Mouse (Mus musculus) embryo, embryonic 10.5 days (tissue): Measurements from ENCODE around the gene Clec10a.
"Not testable (repeated sequence)": the region's sequence is repeated elsewhere in the genome, so short reads cannot be mapped to it uniquely, and the experiment has no call there.

Experiments
- DNase-seq: peaks from one replicate; pipeline ENCODE4 v3.0.0-alpha.2; 2015; ENCODE audit warnings: low spot score

Gene Clec10a

DNA sequence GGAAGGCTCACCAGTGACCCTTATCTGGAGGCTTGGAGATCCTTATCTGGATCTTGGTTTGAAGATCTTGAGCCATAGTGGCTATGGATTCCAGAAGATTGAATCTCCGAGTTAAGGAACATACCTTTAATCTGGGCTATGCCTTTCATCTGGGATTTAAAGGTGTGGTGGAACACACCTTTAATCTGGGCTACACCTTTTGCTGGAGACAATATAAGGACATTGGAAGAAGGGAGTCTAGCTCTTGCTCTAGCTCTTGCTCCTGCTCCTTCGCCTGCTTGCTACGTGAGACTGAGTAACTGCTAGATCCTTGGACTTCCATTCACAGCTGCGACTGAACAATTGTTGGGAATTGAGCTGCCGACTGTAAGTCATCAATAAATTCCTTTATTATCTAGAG lies at the start of gene Clec10a:
Gene Clec10a, plus strand, starts transcription at position 301 of the 400 bp plus-strand sequence.
- not testable (repeated sequence) for DNase-seq

DNA sequence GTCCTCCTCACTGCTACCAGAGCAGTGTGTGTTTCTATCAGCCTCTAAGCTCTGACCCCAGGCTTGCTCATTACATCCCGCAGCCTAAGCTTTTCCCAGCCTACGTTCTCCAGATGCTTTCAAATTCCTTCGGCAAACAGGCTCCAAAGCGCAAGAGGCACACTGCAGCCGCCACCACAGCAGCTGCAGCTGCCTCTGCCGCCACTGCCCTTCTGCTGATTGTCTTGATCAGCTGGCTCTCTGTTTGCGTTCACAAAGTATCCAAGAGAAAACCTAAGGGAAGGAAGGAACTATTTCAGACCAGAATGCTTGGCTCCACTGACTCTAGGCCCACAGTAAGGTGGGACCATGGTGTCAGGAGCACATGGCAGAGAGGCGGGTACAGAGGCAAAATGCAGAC lies 48.9 kb upstream of the Clec10a start:
- no peak for DNase-seq

DNA sequence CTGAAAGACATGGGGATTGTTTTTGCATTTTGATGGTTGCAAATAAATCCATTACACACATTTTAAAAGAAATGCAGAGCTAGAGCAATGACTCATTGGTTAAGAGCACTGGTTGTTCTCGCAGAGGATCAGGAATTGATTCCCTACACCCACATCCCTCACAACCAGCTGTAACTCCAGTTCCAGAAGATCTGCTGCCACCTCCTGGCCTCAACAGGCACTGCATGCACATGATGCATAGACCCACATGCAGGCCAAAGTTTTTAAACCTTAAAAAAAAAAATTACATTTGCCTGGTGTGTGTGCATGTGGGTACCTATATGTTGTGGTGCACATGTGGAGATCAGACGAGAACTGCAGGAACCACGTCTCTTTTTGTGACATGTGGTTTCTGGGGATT lies 45.9 kb upstream of the Clec10a start:
- peak; percentile 57 for DNase-seq

DNA sequence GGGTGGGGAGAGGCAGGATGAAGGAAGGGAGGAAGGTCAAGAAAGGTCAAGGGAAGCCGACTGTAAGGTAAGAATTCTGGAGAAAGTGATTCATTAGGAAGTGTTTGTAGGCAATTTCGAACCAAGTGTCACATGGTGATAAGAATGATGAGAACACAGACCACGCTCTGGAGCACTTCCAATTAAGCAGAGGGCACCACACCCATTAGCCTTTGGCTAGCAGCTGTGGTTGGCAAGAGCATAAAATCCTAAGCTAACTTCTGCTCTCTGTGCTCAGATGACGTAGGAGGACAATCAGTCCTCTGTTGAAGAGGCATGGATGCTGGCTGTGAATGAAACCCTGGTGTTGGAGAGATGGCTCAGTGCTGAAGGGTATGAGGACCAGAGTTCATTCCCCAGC lies 41.4 kb upstream of the Clec10a start:
- no peak for DNase-seq

DNA sequence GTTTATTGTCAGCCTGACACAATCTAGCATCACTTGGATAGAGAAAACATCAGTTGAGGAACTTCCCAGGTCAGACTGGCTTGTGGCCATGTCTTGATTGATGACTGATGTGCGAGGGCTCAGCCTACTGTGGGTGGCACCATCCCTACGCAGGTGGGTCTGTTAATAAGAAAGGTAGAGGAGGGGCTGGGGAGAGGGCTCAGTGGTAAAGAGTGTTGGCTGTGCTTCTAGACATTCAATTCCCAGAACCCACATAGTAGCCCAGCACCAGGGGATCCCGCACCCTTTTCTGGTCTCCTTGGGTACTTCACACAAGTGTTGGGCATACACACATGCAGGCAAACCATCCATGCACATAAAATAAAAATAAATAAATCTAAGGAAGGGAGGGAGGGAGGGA lies 40.1 kb upstream of the Clec10a start:
- no peak for DNase-seq

DNA sequence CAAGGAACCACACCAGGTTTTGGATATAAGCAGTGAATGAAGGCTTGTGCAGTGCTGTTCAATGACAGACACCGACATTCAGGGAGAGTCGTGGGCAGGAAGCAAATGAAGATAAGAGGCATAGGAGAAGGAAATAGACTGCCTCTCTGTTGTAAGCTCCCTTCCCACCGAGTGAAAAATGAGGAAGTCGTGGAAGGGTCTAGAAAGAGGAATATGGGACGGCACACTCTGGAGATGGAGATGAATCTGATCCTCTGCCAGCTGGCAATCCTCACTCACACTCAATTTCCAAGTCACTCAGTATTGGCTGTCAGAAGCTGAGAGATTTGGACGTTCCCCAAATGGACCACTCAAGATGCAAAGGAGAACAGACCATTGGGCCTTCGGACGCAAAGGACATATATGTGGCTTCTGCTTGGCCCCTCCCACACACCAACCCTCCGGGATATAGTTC lies 26.0 kb upstream of the Clec10a start, which contains the start of gene Mgl2:
Gene Mgl2, plus strand, starts transcription at position 404 of the 454 bp plus-strand sequence.
- no peak for DNase-seq

DNA sequence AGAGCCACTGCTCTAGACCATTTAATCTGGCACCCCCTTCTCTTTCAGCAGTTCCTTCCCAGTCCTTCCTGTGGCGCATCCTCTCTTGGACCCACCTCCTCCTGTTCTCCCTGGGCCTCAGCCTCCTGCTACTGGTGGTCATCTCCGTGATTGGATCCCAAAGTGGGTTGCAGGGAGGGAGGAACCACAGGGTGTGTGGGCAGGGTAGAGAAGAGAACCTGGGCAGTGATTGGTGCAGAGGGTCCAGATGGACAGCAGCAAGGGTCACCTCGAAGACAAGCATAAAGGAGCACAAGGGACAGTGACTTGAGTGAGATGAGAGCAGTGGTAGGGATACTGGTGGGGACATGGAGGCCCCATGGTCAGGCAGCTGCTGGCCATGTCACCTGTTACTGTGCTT lies 21.0 kb upstream of the Clec10a start:
- not testable (repeated sequence) for DNase-seq

DNA sequence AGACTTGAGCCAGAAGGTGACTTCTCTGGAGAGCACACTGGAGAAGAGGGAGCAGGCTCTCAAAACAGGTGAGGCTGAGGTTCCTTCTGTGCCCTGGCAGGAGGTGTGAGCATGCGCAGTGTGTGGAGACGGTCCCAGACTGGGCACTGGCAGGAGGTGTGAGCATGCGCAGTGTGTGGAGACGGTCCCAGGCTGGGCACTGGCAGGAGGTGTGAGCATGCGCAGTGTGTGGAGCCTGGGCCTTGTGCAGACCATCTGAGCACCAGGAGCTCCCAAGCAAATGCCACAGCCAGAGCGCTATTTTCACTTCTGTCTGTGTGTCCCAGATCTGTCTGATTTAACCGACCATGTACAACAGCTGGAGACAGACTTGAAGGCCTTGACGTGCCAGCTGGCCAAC lies 20.1 kb upstream of the Clec10a start:
- not testable (repeated sequence) for DNase-seq

DNA sequence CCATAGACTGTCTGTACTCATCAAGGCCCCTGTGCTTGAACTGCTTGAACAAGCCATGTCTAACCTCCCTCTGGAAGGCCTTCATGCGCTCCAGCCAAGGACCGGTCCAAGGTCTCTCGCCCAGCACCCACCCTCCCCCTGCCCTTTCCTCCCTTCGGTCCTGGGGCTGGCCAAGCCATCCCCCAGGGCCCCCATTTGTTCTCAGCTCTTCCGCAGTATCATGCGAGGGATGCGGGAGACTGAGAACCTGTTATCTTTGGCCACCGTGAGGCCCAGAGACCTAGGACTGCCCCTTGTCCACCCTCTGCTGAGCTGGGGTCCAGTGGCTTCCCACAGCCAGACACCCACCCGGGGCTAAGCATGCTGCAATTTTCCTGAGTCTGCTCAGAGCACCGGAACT lies 16.8 kb upstream of the Clec10a start:
- DNase-seq: no peak

DNA sequence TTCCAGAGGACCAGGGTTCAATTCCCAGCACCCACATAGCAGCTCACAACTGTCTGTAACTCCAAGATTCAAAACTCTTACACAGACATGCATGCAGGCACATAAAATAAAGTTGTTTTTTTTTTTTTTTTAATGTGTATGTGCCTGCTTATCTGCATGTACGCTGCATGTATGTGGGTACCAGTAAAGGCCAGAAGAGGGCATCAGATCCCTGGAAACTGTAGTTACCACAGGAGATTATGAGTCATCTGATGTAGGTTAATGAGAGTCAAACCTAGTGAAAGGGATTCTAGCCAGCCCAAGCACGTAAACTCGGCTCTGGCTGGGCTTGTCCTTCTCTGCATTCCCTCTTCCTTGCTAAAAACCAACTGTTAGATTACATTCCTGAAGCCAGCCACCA lies 4.9 kb upstream of the Clec10a start:
- no peak for DNase-seq

DNA sequence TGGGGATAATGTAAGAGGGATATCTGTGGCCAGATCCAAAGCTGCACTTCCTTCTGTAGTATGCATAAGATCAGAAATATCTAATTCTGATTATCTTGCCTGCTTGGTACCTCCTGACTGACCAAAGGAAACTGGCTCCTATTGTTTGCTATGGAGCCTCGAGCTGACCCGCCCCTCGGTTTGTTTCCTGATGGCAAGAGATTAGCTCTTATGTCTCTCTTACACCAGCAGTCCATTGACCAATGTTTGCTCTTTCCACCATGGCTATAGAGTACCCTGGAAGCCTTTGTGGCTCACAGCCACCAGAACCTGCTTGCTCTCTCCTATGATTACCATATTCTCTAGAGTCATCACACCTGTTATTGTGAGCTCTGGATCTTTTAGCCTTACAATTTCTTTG lies 6.3 kb downstream of the Clec10a start:
- DNase-seq: no peak

DNA sequence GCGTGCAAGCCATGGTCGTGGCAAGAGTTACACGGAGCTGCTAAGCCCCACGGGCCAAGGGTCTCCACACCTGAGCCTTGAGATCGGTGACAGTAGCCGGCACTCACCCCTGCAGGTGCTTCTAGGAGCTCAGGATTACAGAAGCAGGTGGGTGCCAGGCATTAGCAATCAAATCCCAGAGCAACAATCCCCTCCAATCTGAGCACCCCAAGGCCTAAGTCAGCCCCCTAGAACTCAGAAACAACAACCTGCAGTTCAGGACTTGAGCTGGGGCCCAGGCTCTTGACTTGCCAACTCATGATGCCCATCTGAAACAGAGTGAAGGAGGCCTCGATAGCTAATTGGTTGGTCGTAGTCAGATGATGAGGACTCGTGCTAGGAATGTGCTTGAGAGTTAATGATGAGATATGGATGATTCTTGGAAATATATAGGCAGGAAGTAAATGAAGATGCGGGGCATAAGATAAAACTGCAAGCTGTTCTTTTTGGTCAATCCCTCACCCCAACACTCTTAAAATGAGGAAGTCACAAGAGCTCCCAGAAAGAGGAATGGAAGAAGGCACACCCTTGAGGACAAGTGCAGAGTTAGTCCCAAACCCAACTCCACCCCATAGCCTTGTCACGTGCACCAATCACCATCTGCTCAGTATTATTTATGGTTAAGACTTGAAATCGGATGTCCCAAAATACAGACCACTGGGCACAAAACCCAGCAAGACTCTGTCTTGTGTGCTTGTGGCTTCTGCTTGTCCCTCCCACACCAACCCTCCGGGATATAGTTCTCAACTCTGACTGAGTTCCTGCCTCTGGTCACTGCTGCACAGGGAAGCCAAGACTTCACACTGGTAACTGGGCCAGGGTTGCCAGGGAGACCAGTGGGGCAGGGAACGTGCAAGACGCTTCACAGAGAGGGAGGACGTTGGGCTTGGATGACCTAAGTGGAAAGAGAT lies 10.2 kb downstream of the Clec10a start:
- DNase-seq: no peak

DNA sequence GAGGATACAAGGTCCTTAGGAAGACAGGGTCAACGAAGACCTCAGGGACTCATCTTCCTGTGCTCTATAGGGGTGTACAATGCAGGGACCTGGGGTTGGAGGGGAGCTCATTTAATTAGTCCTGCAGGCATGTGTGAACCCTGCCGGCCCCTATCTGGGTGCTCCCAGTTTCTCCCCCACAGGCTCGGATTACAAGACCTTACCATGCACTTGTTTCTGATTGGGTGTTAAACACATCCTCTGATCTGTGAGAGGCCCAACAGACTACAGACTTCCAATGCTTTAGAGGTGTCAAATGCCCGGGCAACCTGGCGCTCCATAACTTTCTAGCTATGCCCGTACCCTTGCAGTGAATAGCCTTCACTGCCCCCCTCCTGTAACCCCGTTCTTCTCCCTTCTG lies 12.1 kb downstream of the Clec10a start:
- DNase-seq: no peak

DNA sequence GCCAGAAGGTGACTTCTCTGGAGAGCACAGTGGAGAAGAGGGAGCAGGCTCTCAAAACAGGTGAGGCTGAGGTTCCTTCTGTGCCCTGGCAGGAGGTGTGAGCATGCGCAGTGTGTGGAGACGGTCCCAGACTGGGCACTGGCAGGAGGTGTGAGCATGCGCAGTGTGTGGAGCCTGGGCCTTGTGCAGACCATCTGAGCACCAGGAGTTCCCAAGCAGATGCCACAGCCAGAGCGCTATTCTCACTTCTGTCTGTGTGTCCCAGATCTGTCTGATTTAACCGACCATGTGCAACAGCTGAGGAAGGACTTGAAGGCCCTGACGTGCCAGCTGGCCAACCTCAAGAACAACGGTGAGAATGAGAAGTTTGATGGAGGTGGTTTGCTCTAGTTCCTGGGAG lies 13.5 kb downstream of the Clec10a start:
- not testable (repeated sequence) for DNase-seq

DNA sequence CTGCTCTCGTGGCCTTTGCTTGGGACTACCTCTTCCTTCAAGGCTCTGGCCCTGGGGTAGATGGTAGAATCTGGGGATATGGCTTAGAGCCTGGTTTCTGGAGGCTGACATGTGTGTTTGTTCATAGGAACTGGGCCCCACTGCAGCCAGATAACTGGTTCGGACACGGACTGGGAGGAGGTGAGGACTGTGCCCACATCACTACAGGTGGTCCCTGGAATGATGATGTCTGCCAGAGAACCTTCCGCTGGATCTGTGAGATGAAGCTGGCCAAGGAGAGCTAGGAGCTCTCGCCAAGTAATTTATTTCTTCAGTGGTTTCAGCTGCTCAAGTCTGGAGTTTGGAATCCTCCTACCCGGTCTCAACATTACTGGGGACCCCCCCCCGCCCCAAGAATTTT lies 14.3 kb downstream of the Clec10a start:
- no peak for DNase-seq

DNA sequence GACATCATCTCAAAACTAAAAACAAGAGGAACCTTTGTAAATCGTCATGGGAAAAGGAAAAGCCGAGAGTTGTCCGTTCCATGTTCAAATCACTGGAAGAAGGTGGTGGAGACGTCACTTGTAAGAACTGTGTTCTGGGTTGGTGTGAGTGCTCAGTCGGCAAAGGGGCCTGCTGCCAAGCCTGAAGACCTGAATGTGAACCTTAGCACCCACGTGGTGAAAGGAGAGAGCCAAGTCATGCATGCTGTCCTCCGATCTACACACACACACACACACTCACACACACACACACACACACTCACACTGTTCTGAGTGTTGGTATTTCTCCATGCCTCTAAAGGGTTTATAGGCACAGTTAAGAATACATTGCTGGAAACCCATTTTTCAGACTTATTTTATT lies 15.2 kb downstream of the Clec10a start:
- no peak for DNase-seq

DNA sequence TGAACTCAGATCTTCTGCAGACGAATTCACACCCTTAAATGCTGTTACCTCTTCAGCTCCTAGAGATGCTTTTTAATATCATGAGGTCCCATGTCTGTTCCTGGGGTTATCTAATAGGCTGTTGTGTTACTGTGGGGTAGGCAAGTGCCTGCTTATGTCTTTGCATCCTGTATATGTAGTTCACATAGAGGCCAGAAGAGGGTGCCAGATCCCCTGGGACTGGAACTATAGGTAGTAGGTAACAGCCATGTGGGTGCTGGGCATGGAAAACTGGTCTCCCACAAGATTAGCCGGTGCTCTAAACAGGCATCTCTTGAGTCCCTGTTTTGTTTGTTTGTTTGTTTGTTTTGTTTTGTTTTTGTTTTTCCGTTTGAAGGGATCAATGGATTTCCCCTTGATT lies 15.8 kb downstream of the Clec10a start:
- DNase-seq: peak; percentile 54

DNA sequence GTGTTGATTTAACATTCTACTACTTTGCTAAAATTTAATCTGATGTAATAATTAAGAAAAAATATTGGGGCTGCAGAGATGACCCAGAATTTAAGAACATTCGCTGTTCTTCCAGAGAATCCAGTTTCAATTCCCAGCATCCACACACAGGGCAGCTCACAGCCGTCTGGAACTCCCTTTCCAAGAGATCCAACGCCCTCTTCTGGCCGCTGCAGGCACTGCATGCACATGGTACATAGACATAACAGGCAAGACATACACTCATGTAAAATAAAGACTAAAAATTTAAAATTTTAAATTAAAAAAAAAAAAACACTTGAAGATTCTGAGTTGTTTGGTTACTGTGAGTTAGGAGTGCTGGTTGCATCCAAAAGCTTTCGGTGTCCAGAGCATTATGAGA lies 16.3 kb downstream of the Clec10a start:
- DNase-seq: no peak

DNA sequence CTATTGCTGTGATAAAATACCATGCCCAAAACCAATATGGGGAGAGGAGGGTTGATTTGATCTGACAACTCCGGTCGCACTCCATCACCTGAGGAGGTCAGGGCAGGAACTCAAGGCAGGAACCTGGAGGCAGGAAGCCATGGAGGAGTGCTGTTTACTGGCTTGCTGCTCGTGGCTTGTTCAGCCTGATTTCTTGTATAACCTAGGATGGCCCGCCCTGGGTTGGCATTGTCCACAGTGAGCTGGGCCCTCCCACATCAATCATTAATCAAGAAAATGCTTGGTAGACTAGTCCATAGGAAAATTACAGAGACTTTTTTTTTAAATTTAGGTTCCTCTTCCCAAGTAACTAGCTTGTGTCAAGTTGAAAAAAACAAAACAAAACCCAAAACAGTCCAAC lies 18.5 kb downstream of the Clec10a start:
- no peak for DNase-seq

DNA sequence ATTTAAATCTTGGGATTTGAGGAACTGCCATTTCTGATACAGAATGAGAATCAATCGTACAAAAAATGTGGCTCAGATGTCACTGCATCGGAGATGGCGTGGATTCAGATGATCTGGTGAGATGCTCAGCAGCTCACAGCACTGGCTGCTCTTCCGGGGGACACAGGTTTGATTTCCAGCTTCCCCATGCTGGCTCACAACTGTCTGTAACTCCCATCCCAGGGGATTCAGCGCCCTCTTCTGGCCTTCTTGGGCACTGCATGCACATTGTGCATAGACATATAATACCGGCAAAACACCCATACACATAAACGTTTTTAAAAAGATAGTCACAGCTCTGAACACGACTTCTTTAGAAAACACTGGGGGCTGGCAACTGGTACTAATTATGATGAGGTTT lies 21.6 kb downstream of the Clec10a start:
- DNase-seq: no peak

DNA sequence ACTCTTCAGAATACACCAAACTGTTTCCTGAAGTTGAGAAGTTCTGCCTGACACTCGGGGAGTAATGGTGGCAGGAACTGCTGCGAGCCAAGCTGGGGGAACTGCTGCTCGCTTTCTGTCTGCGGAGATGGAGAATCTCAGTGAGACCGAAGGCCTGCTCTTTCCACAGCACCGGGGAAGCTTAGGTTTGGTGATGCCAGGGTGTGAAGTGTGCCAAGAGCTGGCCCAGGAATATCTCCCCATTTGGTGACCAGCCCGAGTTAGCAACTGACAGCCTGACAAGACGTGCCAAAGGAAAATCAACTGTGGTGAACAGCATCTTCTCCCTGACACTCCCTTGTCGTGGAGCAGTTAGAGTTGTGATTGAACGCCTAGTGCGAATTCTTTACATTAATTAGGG lies 22.3 kb downstream of the Clec10a start:
- no peak for DNase-seq

DNA sequence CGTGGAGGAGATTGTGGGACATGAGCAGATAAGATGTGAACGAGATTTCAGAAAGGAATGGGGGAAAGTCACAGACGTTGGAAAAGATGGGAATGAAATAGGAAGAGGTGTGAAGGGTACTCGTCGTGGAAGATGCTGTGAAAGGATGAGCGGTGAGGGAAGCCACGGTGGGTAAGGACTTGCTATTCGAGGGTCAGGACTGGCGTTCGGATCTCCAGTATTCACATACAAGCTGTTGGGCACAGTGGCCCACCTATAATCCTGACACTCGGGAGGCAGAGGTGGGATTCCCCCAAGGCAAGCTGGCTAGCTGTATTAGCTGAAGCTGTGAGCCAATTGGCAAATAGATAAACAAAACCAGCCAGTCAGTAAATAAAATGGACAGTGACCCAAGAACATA lies 22.8 kb downstream of the Clec10a start:
- DNase-seq: no peak

DNA sequence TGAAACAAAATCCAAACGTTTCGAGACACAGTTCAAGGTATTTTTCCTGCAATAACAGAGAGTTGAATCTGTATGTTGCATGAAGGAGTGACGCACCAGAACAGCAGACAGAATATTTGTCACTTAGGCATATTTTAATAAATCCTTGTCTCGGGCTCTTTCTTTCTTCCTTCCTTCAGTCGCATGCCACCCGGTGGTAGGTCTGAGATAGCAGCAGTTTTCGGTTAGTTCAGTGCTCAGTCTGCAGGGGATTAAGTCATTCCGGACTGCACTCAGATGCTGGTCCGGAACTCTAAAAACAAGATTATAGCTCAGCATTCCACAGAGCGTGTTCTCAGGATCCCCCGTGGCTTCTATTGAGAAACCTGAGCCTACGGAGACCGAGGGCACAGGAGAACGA lies 23.4 kb downstream of the Clec10a start:
- DNase-seq: peak; percentile 63

DNA sequence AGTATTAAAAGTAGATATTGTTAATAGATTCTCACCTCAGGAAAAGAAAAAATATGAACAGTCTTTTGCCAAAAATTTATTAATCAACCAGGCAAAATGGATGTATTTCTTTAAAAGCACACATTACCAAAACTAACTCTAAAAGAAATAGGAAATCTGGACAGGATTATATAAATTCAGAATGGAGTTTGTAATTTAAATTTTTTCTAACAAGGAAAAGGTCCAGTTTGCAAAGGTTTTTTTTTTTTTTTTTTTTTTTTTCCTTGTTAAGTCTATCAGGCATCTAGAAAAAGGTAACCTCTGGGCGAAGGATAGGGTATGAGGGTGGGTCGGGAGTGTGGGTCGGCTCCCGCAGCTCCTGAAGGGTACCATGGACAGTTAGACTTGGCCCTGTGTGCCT lies 24.5 kb downstream of the Clec10a start:
- DNase-seq: no peak
